Mouse (Mus musculus) C2C12 (cell line): Measurements from ENCODE around the gene Mapt. TPM values are rescaled to one million over a fixed set of nuclear protein-coding genes. Genes with fewer than 3 reads are reported as not detected.
A peak's percentile ranks its signal among the peaks of the same experiment; 100 is the strongest.

Experiments used
- H3K27me3 ChIP-seq: one replicate; pipeline ENCODE4 v1.6.1; 2011; ENCODE audit not compliant: control insufficient read depth, insufficient read depth, insufficient read length
- H3K36me3 ChIP-seq: one replicate; pipeline ENCODE4 v1.6.1; 2011; ENCODE audit not compliant: control insufficient read depth, insufficient read depth
- H3K4me3 ChIP-seq: one replicate; pipeline ENCODE4 v1.5.1; 2011; ENCODE audit warnings: mild to moderate bottlenecking, control low read depth; ENCODE audit not compliant: poor library complexity, insufficient read depth, severe bottlenecking
- H3K79me2 ChIP-seq: one replicate; pipeline ENCODE4 v1.6.1; 2011; ENCODE audit not compliant: control insufficient read depth, insufficient read depth
- H3K79me3 ChIP-seq: one replicate; pipeline ENCODE4 v1.6.1; 2011; ENCODE audit warnings: low read depth, control low read depth
- H3ac ChIP-seq: one replicate; pipeline ENCODE3; 2011; ENCODE audit warnings: low read depth; ENCODE audit not compliant: control insufficient read depth, insufficient read length
- CEBPB ChIP-seq: IDR thresholded peaks from one replicate; pipeline ENCODE4 v1.6.1; 2011; ENCODE audit warnings: low read depth, mild to moderate bottlenecking, control low read depth, moderate library complexity
- CTCF ChIP-seq: IDR thresholded peaks from one replicate; pipeline ENCODE4 v1.5.1; 2011; ENCODE audit not compliant: control insufficient read depth, insufficient read depth, insufficient read length
- FOSL1 ChIP-seq: IDR thresholded peaks from one replicate; pipeline ENCODE4 v1.8.0; 2011; ENCODE audit warnings: mild to moderate bottlenecking, low read length; ENCODE audit not compliant: poor library complexity, insufficient read depth, severe bottlenecking
- MAX ChIP-seq: IDR thresholded peaks from one replicate; pipeline ENCODE4 v1.6.1; 2011; ENCODE audit warnings: mild to moderate bottlenecking, control low read depth
- MYOD1 ChIP-seq: IDR thresholded peaks from one replicate; pipeline ENCODE4 v1.6.1; 2011; ENCODE audit warnings: low read depth; ENCODE audit not compliant: control insufficient read depth, insufficient read length
- MYOG ChIP-seq: IDR thresholded peaks from one replicate; pipeline ENCODE4 v1.6.1; 2011; ENCODE audit not compliant: control insufficient read depth, insufficient read length; ENCODE audit errors: extremely low read depth
- USF1 ChIP-seq: IDR thresholded peaks from one replicate; pipeline ENCODE4 v1.6.1; 2011; ENCODE audit warnings: low read depth, mild to moderate bottlenecking, control low read depth, moderate library complexity
- polyA plus RNA-seq: library from polyadenylated mRNA; unstranded; fragments of >200 nt; fragmentation: generic; extraction: Trizol; gene quantifications from one replicate; pipeline ENCODE4 v1.2.1, GENCODE M21; 2012; ENCODE audit warnings: missing spikeins

The Mapt gene
- polyA plus RNA-seq, 1 experiment: 2.6 TPM

- Histone ChIP-seq H3K79me3 (no peaks in the 10 kb centered on the region), H3K27me3 (no peaks in the 10 kb centered on the region), H3ac (peak overlapping the region; percentile 34), H3K36me3 (no peaks in the 10 kb centered on the region), H3K79me2 (no peaks in the 10 kb centered on the region), H3K4me3 (peak overlapping the region; percentile 18)
- no peak for TF ChIP-seq FOSL1
- peak; percentile 21 for TF ChIP-seq MAX
These were observed 88.0 kb downstream of the Mapt start for GRCm38 (mm10) chr11:104318940-104319781.

- TF ChIP-seq USF1 (no peak), MYOD1 (no peak), MAX (no peak), MYOG (no peak), FOSL1 (no peak), CEBPB (no peak), CTCF (no peak)
- H3K36me3 ChIP-seq: no peaks in the 10 kb centered on the region
- no peaks in the 10 kb centered on the region for H3K27me3 ChIP-seq
These were observed 89.3 kb downstream of the Mapt start for GRCm38 (mm10) chr11:104320511-104320910.

GRCm38 (mm10) chr11:104322142-104322541 is 91.0 kb downstream of the Mapt start:
- H3K36me3 ChIP-seq: no peaks in the 10 kb centered on the region
- H3K79me2 ChIP-seq: no peaks in the 10 kb centered on the region
- no peak for TF ChIP-seq FOSL1
- TF ChIP-seq MYOD1: no peak
- TF ChIP-seq CTCF: no peak
- no peak for TF ChIP-seq MAX
- TF ChIP-seq USF1: no peak
- no peak for TF ChIP-seq CEBPB
- no peaks in the 10 kb centered on the region for H3K27me3 ChIP-seq
- H3K4me3 ChIP-seq: no peak overlapping the region
- H3ac ChIP-seq: no peak overlapping the region
- H3K79me3 ChIP-seq: no peaks in the 10 kb centered on the region

More at GRCm38 (mm10) chr11:104320511-104320910, 89.3 kb downstream of the Mapt start:
- Histone ChIP-seq H3ac (no peak overlapping the region), H3K4me3 (no peak overlapping the region), H3K79me3 (no peaks in the 10 kb centered on the region), H3K79me2 (no peaks in the 10 kb centered on the region)

- H3K36me3 ChIP-seq: peaks cover 11% of the 10 kb centered on the region
- TF ChIP-seq CEBPB (no peak), MYOD1 (no peak), FOSL1 (no peak), MYOG (no peak), MAX (no peak), CTCF (no peak), USF1 (no peak)
- H3K79me3 ChIP-seq: no peaks in the 10 kb centered on the region
- no peak overlapping the region for H3ac ChIP-seq
- no peaks in the 10 kb centered on the region for H3K27me3 ChIP-seq
- no peak overlapping the region for H3K4me3 ChIP-seq
- H3K79me2 ChIP-seq: no peaks in the 10 kb centered on the region
These were observed 96.3 kb downstream of the Mapt start for GRCm38 (mm10) chr11:104327462-104327861.

- Histone ChIP-seq H3K27me3 (no peaks in the 10 kb centered on the region), H3K36me3 (peaks cover 14% of the 10 kb centered on the region), H3ac (no peak overlapping the region), H3K79me2 (no peaks in the 10 kb centered on the region), H3K4me3 (no peak overlapping the region), H3K79me3 (no peaks in the 10 kb centered on the region)
- TF ChIP-seq FOSL1: no peak
- no peak for TF ChIP-seq CEBPB
- TF ChIP-seq MAX: no peak
- no peak for TF ChIP-seq USF1
- no peak for TF ChIP-seq MYOG
- no peak for TF ChIP-seq MYOD1
- no peak for TF ChIP-seq CTCF
These were observed 96.8 kb downstream of the Mapt start for GRCm38 (mm10) chr11:104327946-104328345.

GRCm38 (mm10) chr11:104329185-104329926 is 98.2 kb downstream of the Mapt start:
- Histone ChIP-seq H3K27me3 (no peaks in the 10 kb centered on the region), H3K4me3 (no peak overlapping the region), H3K79me3 (no peaks in the 10 kb centered on the region), H3K79me2 (no peaks in the 10 kb centered on the region), H3ac (no peak overlapping the region), H3K36me3 (peaks cover 28% of the 10 kb centered on the region)
- TF ChIP-seq MAX (no peak), USF1 (no peak), CEBPB (no peak), FOSL1 (no peak), CTCF (no peak), MYOD1 (no peak), MYOG (no peak)
